Mouse (Mus musculus): ENCODE measurements around the gene Spast. TPM values are rescaled to one million over a fixed set of nuclear protein-coding genes. Genes with fewer than 3 reads are reported as not detected.

The Spast gene
- polyA plus RNA-seq, 1 experiment: 14.3 TPM

DNA sequence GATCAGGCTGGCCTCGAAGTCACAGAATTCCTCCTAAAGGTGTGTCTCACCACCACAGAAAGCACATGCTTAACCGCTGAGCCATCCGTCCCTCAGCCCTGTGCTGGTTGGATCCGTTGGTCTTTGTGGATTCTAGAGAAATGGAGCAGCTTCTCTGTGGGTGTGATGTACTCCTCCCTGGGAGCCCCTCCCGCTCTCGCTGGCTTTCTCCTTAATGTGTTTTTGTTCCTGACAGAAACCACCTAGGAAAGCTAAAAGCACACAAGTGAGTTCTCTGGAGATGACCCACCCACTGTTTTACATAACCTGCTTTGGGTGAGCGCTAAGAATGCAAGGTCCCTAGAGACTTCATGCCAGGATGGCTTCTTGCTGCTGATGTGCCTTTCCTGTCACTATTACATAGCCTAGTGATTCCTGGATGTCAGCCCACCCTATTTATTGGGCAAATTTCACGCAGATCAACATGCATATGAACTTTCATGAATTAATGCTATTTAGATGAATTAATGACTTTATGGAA lies 78.1 kb downstream of the Spast start:
- TF ChIP-seq MYOD1 (IDR thresholded peaks at IDR 0.05; ENCODE audit: control insufficient read depth in 1 of 3, insufficient read length in 2 of 3, low read depth in 2 of 3) (no peak), SRF (IDR thresholded peaks at IDR 0.05; ENCODE audit: control insufficient read depth, insufficient read length, low read depth) (no peak), MAX (IDR thresholded peaks at IDR 0.05; ENCODE audit: low read depth) (no peak), POLR2A (IDR thresholded peaks at IDR 0.05; ENCODE audit: insufficient read length, low read depth) (no peak), CEBPB (IDR thresholded peaks at IDR 0.05; ENCODE audit: insufficient read depth, poor library complexity, severe bottlenecking) (no peak), E2F4 (IDR thresholded peaks at IDR 0.05; ENCODE audit: insufficient read depth) (no peak), USF1 (IDR thresholded peaks at IDR 0.05; ENCODE audit: low read depth) (no peak), MYOG (IDR thresholded peaks at IDR 0.05; ENCODE audit: control insufficient read depth in 1 of 3, insufficient read depth in 1 of 3, insufficient read length in 2 of 3, low read depth in 2 of 3) (no peak)
- no peaks in the 10 kb centered on the region for H3K27me3 ChIP-seq (ENCODE audit: control insufficient read depth, insufficient read depth, insufficient read length)
- no peak overlapping the region for H3K4me3 ChIP-seq
- peaks cover 6% of the 10 kb centered on the region for H3K36me3 ChIP-seq (ENCODE audit: control insufficient read depth, insufficient read depth)
- no peak overlapping the region for H3K4me2 ChIP-seq (ENCODE audit: low read depth)
- no peaks in the 10 kb centered on the region for H3K79me2 ChIP-seq (ENCODE audit: control insufficient read depth, insufficient read depth)
- no peak overlapping the region for H3ac ChIP-seq (ENCODE audit: control insufficient read depth, insufficient read length)

DNA sequence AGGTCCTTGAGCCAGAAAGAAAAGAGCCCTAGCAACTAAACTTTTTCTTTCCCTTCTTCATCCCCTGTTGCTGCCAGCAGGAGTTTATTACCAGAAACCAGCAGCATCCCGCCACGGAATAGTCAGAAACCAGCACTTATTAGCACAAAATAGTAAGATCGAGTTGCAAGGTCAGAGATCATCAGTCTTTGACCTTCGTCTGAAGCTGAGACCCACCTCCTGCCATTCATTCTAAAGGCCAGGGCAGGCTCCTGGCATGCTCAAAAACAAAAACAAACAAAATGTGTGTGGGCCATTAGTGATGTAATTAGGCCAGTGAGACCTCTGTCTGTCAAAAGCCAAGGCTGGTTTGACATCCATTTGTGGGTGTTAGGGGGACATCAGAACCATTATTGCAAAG lies 79.4 kb downstream of the Spast start:
- Histone ChIP-seq H3K4me2 (ENCODE audit: low read depth) (no peak overlapping the region), H3ac (ENCODE audit: control insufficient read depth, insufficient read length) (no peak overlapping the region), H3K79me2 (ENCODE audit: control insufficient read depth, insufficient read depth) (no peaks in the 10 kb centered on the region), H3K27me3 (ENCODE audit: control insufficient read depth, insufficient read depth, insufficient read length) (no peaks in the 10 kb centered on the region), H3K36me3 (ENCODE audit: control insufficient read depth, insufficient read depth) (peaks cover 8% of the 10 kb centered on the region), H3K4me3 (no peak overlapping the region)
- no peak for TF ChIP-seq REST (IDR thresholded peaks at IDR 0.05; ENCODE audit: insufficient read depth, insufficient read length)
- TF ChIP-seq SRF (IDR thresholded peaks at IDR 0.05; ENCODE audit: control insufficient read depth, insufficient read length, low read depth): no peak
- no peak for TF ChIP-seq POLR2A (IDR thresholded peaks at IDR 0.05; ENCODE audit: insufficient read length, low read depth)
- TF ChIP-seq MYOG (IDR thresholded peaks at IDR 0.05; ENCODE audit: control insufficient read depth in 1 of 3, insufficient read depth in 1 of 3, insufficient read length in 2 of 3, low read depth in 2 of 3): no peak
- no peak for TF ChIP-seq POLR2AphosphoS2 (IDR thresholded peaks at IDR 0.05; ENCODE audit: insufficient read length, low read depth)
- no peak for TF ChIP-seq CEBPB (IDR thresholded peaks at IDR 0.05; ENCODE audit: insufficient read depth, poor library complexity, severe bottlenecking)
- TF ChIP-seq E2F4 (IDR thresholded peaks at IDR 0.05; ENCODE audit: insufficient read depth): no peak
- no peak for TF ChIP-seq MAX (IDR thresholded peaks at IDR 0.05; ENCODE audit: low read depth)
- no peak for TF ChIP-seq TCF12 (IDR thresholded peaks at IDR 0.05; ENCODE audit: insufficient read depth, poor library complexity, severe bottlenecking)
- TF ChIP-seq TCF3 (IDR thresholded peaks at IDR 0.05; ENCODE audit: insufficient read length, low read depth): no peak
- TF ChIP-seq MYOD1 (IDR thresholded peaks at IDR 0.05; ENCODE audit: control insufficient read depth in 1 of 3, insufficient read length in 2 of 3, low read depth in 2 of 3): no peak
- no peak for TF ChIP-seq USF1 (IDR thresholded peaks at IDR 0.05; ENCODE audit: low read depth)

DNA sequence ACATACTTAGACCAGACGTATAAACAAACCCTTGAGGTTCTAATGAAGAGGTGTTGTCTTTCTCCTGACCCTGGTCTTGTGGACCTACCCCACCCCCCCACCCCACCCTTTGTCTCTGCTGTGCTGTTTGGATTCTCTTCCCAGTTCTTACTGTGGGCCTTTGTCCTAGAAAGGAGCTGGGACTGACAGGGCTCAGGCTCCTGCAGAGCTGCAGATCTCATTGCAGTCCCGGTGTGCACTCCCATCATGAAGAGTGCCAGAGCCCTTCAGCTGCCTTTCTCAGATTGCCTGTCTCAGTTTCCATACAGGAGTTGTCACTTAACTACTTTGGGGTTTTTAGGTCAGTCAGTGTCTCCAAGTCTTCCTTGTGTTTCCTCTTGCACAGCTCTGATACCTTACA lies 81.9 kb downstream of the Spast start:
- H3K36me3 ChIP-seq (ENCODE audit: control insufficient read depth, insufficient read depth): peaks cover 8% of the 10 kb centered on the region
- H3K4me2 ChIP-seq (ENCODE audit: low read depth): no peak overlapping the region
- no peak for TF ChIP-seq REST (IDR thresholded peaks at IDR 0.05; ENCODE audit: insufficient read depth, insufficient read length)
- no peak for TF ChIP-seq CEBPB (IDR thresholded peaks at IDR 0.05; ENCODE audit: insufficient read depth, poor library complexity, severe bottlenecking)
- TF ChIP-seq TCF12 (IDR thresholded peaks at IDR 0.05; ENCODE audit: insufficient read depth, poor library complexity, severe bottlenecking): no peak
- H3K4me3 ChIP-seq: no peak overlapping the region
- H3ac ChIP-seq (ENCODE audit: control insufficient read depth, insufficient read length): no peak overlapping the region
- no peaks in the 10 kb centered on the region for H3K27me3 ChIP-seq (ENCODE audit: control insufficient read depth, insufficient read depth, insufficient read length)
- H3K79me2 ChIP-seq (ENCODE audit: control insufficient read depth, insufficient read depth): no peaks in the 10 kb centered on the region

GRCm38 (mm10) chr17:74424401-74425005 lies 85.7 kb downstream of the Spast start:
- Histone ChIP-seq H3K27me3 (ENCODE audit: control insufficient read depth, insufficient read depth, insufficient read length) (no peaks in the 10 kb centered on the region), H3ac (ENCODE audit: control insufficient read depth, insufficient read length) (no peak overlapping the region), H3K79me2 (ENCODE audit: control insufficient read depth, insufficient read depth) (no peaks in the 10 kb centered on the region), H3K36me3 (ENCODE audit: control insufficient read depth, insufficient read depth) (peaks cover 8% of the 10 kb centered on the region), H3K4me2 (ENCODE audit: low read depth) (no peak overlapping the region), H3K4me3 (no peak overlapping the region)
- TF ChIP-seq E2F4 (IDR thresholded peaks at IDR 0.05; ENCODE audit: insufficient read depth) (no peak), POLR2AphosphoS2 (IDR thresholded peaks at IDR 0.05; ENCODE audit: insufficient read length, low read depth) (no peak), MYOD1 (IDR thresholded peaks at IDR 0.05; ENCODE audit: control insufficient read depth in 1 of 3, insufficient read length in 2 of 3, low read depth in 2 of 3) (no peak), USF1 (IDR thresholded peaks at IDR 0.05; ENCODE audit: low read depth) (no peak), MAX (IDR thresholded peaks at IDR 0.05; ENCODE audit: low read depth) (no peak), MYOG (IDR thresholded peaks at IDR 0.05; ENCODE audit: control insufficient read depth in 1 of 3, insufficient read depth in 1 of 3, insufficient read length in 2 of 3, low read depth in 2 of 3) (no peak), REST (IDR thresholded peaks at IDR 0.05; ENCODE audit: insufficient read depth, insufficient read length) (no peak), SRF (IDR thresholded peaks at IDR 0.05; ENCODE audit: control insufficient read depth, insufficient read length, low read depth) (no peak), TCF3 (IDR thresholded peaks at IDR 0.05; ENCODE audit: insufficient read length, low read depth) (no peak), CEBPB (IDR thresholded peaks at IDR 0.05; ENCODE audit: insufficient read depth, poor library complexity, severe bottlenecking) (no peak), POLR2A (IDR thresholded peaks at IDR 0.05; ENCODE audit: insufficient read length, low read depth) (no peak), TCF12 (IDR thresholded peaks at IDR 0.05; ENCODE audit: insufficient read depth, poor library complexity, severe bottlenecking) (no peak)

GRCm38 (mm10) chr17:74430074-74430473 lies 91.3 kb downstream of the Spast start:
- TF ChIP-seq REST (IDR thresholded peaks at IDR 0.05; ENCODE audit: insufficient read depth, insufficient read length) (no peak), POLR2A (IDR thresholded peaks at IDR 0.05; ENCODE audit: insufficient read length, low read depth) (no peak), E2F4 (IDR thresholded peaks at IDR 0.05; ENCODE audit: insufficient read depth) (no peak), MYOG (IDR thresholded peaks at IDR 0.05; ENCODE audit: control insufficient read depth in 1 of 3, insufficient read depth in 1 of 3, insufficient read length in 2 of 3, low read depth in 2 of 3) (no peak), TCF12 (IDR thresholded peaks at IDR 0.05; ENCODE audit: insufficient read depth, poor library complexity, severe bottlenecking) (no peak), CEBPB (IDR thresholded peaks at IDR 0.05; ENCODE audit: insufficient read depth, poor library complexity, severe bottlenecking) (no peak), MYOD1 (IDR thresholded peaks at IDR 0.05; ENCODE audit: control insufficient read depth in 1 of 3, insufficient read length in 2 of 3, low read depth in 2 of 3) (no peak), MAX (IDR thresholded peaks at IDR 0.05; ENCODE audit: low read depth) (no peak), SRF (IDR thresholded peaks at IDR 0.05; ENCODE audit: control insufficient read depth, insufficient read length, low read depth) (no peak), TCF3 (IDR thresholded peaks at IDR 0.05; ENCODE audit: insufficient read length, low read depth) (no peak), USF1 (IDR thresholded peaks at IDR 0.05; ENCODE audit: low read depth) (no peak), POLR2AphosphoS2 (IDR thresholded peaks at IDR 0.05; ENCODE audit: insufficient read length, low read depth) (no peak)
- no peaks in the 10 kb centered on the region for H3K27me3 ChIP-seq (ENCODE audit: control insufficient read depth, insufficient read depth, insufficient read length)
- no peak overlapping the region for H3K4me2 ChIP-seq (ENCODE audit: low read depth)
- H3K79me2 ChIP-seq (ENCODE audit: control insufficient read depth, insufficient read depth): no peaks in the 10 kb centered on the region
- H3K36me3 ChIP-seq (ENCODE audit: control insufficient read depth, insufficient read depth): no peaks in the 10 kb centered on the region
- H3ac ChIP-seq (ENCODE audit: control insufficient read depth, insufficient read length): no peak overlapping the region
- H3K4me3 ChIP-seq: no peak overlapping the region
